ENCODE assay signal across 8 mouse cellular contexts in genomic region chr13:97523523-97524412, GRCm38 (mm10).
DNase-seq lines count a peak whose midpoint lies in the region; ATAC-seq lines count a peak whose summit lies in the region.

No protein-coding gene starts in this region.

- H3K36me3 ChIP-seq in forebrain, embryonic 16.5 days (ENCODE audit: control insufficient read depth, insufficient read depth), result no peaks in the 10 kb centered on the region
- H3K36me3 ChIP-seq in neural tube, embryonic 13.5 days, result no peaks in the 10 kb centered on the region

- H3K4me1 ChIP-seq in forebrain, embryonic 16.5 days (replicated peaks; ENCODE audit: control insufficient read depth, insufficient read depth, low read length), result peaks cover 12% of the 10 kb centered on the region
- H3K4me1 ChIP-seq in neural tube, embryonic 13.5 days (replicated peaks), result peaks cover 39% of the 10 kb centered on the region

- peak overlapping the region; percentile 21 for H3K4me2 ChIP-seq in forebrain, embryonic 16.5 days (ENCODE audit: low read length)
- H3K4me2 ChIP-seq in neural tube, embryonic 13.5 days, result peak overlapping the region; percentile 16; the same call in 1 of the 2 replicates

- H3K4me3 ChIP-seq in forebrain, embryonic 16.5 days (replicated peaks; ENCODE audit: low read length), result no peak overlapping the region
- H3K4me3 ChIP-seq in neural tube, embryonic 13.5 days, result no peak overlapping the region

- H3K27ac ChIP-seq in forebrain, embryonic 16.5 days (ENCODE audit: low read length), result peak overlapping the region; percentile 64
- peak overlapping the region; percentile 78 for H3K27ac ChIP-seq in neural tube, embryonic 13.5 days (replicated peaks)

- DNase-seq in cerebellum, postnatal 10 days, result peak; percentile 48 to 56
- no peak for DNase-seq in cerebellum, adult 9-10 months
- DNase-seq in kidney, adult 9 months, result peak; percentile 56
- no peak for DNase-seq in spleen, postnatal 14 days (ENCODE audit: low spot score in 2 of 2)
- DNase-seq in urinary bladder, postnatal 14 days (ENCODE audit: low spot score), result no peak
- DNase-seq in right cerebral cortex, postnatal 4 days, result no peak

- no peaks in the 10 kb centered on the region for H3K9me3 ChIP-seq in forebrain, embryonic 16.5 days (ENCODE audit: control insufficient read depth, low read length)
- H3K9me3 ChIP-seq in neural tube, embryonic 13.5 days, result no peaks in the 10 kb centered on the region

- WGBS in forebrain, embryonic 16.5 days, result 30% methylated on average over 19 of the region's 19 CpGs
- WGBS in neural tube, embryonic 13.5 days, result 19% methylated on average over 19 of the region's 19 CpGs

- ATAC-seq in forebrain, embryonic 16.5 days, result peak; percentile 76
- peak; percentile 45; the same call in 1 of the 2 replicates for ATAC-seq in neural tube, embryonic 13.5 days (ENCODE audit: low read depth)

- peak overlapping the region; percentile 36; the same call in 1 of the 2 replicates for H3K9ac ChIP-seq in forebrain, embryonic 16.5 days (replicated peaks; ENCODE audit: low read depth, low read length)
- H3K9ac ChIP-seq in neural tube, embryonic 13.5 days, result peak overlapping the region; percentile 44

- H3K27me3 ChIP-seq in forebrain, embryonic 16.5 days (replicated peaks; ENCODE audit: control insufficient read depth, insufficient read depth, low read length), result no peaks in the 10 kb centered on the region
- H3K27me3 ChIP-seq in neural tube, embryonic 13.5 days, result no peaks in the 10 kb centered on the region

Comparison
In these comparisons a context has a peak if more than half of its experiments do, and no peak if none do; other contexts are left out.
1. DNase-seq: peak in cerebellum, postnatal 10 days (2 of 2) and kidney, adult 9 months (single experiment); none in cerebellum, adult 9-10 months (single experiment), spleen, postnatal 14 days (0 of 2), urinary bladder, postnatal 14 days (single experiment) and right cerebral cortex, postnatal 4 days (single experiment).